Mouse (Mus musculus) heart, embryonic 12.5 days (tissue): ENCODE measurements around the gene Scaf8. TPM values are rescaled to one million over a fixed set of nuclear protein-coding genes. Genes with fewer than 3 reads are reported as not detected.
"Not testable (repeated sequence)": the region's sequence is repeated elsewhere in the genome, so short reads cannot be mapped to it uniquely, and the experiment has no call there.

Source experiments
- ATAC-seq: fragments of 200-750 bp; cut with Nextera tagmentation; 2 replicates; pipeline ENCODE4 v1.8.0; 2017; ENCODE audit warnings: moderate TSS enrichment, moderate library complexity; ENCODE audit not compliant: insufficient number of reproducible peaks, low FRiP score
- H3K27ac ChIP-seq: fragments of 300-500 bp; sonication (generic); 2 replicates; pipeline ENCODE4 v1.5.1; 2016; ENCODE audit warnings: mild to moderate bottlenecking, moderate library complexity; ENCODE audit not compliant: poor library complexity, severe bottlenecking
- H3K27me3 ChIP-seq: fragments of 300-500 bp; sonication (generic); replicated peaks from 2 replicates; pipeline ENCODE4 v1.6.1; 2016; ENCODE audit warnings: mild to moderate bottlenecking, moderate library complexity
- H3K36me3 ChIP-seq: fragments of 300-500 bp; sonication (generic); 2 replicates; pipeline ENCODE4 v1.6.1; 2016; ENCODE audit warnings: mild to moderate bottlenecking, moderate library complexity
- H3K4me1 ChIP-seq: fragments of 300-500 bp; sonication (generic); replicated peaks from 2 replicates; pipeline ENCODE4 v1.6.1; 2016; ENCODE audit warnings: mild to moderate bottlenecking
- H3K4me2 ChIP-seq: fragments of 300-500 bp; sonication (generic); 2 replicates; pipeline ENCODE4 v1.6.1; 2016; ENCODE audit warnings: mild to moderate bottlenecking, moderate library complexity
- H3K4me3 ChIP-seq: fragments of 300-500 bp; sonication (generic); 2 replicates; pipeline ENCODE4 v1.5.1; 2016; ENCODE audit warnings: mild to moderate bottlenecking
- H3K9ac ChIP-seq: fragments of 300-500 bp; sonication (generic); 2 replicates; pipeline ENCODE4 v1.6.1; 2016; ENCODE audit warnings: mild to moderate bottlenecking, moderate library complexity
- H3K9me3 ChIP-seq: fragments of 300-500 bp; sonication (generic); replicated peaks from 2 replicates; pipeline ENCODE4 v1.6.1; 2016; ENCODE audit warnings: mild to moderate bottlenecking, moderate library complexity
- WGBS: fragments of 180-500 bp; shearing (Covaris S2); methylation state at CpG from one replicate; pipeline ENCODE4 v1.1.7; 2016; 5-methylcytosine and 5-hydroxymethylcytosine counted together
- polyA plus RNA-seq: library from polyadenylated mRNA; unstranded; fragments of >200 nt; fragmentation: Nextera tagmentation; extraction: Ambion mirVana; gene quantifications from 2 replicates; pipeline ENCODE4 v1.2.1, GENCODE M21; 2016

The Scaf8 gene
- polyA plus RNA-seq, 1 experiment from 2014 or later, result 23.5 TPM

- not testable (repeated sequence) for H3K4me3 ChIP-seq, H3K4me1 ChIP-seq, H3K27me3 ChIP-seq, ATAC-seq, H3K27ac ChIP-seq, H3K9me3 ChIP-seq, H3K4me2 ChIP-seq, H3K9ac ChIP-seq
- peaks cover 23% of the 10 kb centered on the region for H3K36me3 ChIP-seq
- 87% methylated on average over 9 of the region's 9 CpGs for WGBS
Observed at GRCm38 (mm10) chr17:3156176-3156575, 41.4 kb downstream of the Scaf8 start.

DNA sequence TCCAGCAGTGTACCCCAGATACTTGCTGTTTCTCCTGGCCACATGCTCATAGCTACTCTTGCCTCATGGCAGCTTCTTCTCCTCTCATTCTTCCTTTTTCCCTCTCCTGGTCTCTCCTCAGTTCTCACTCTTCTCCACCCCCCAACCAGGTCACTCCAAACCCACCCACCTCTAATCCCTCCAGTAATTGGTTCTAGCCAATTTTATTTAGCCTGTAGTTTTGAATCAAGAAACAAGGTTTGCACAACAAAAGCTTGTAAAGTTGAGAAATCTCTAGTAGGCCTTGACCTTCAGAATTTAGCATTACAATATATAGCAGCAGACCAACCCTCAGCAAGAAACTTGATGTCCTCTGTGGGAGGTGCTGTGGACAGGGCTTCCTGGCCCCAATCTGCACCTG is 42.2 kb downstream of the Scaf8 start:
- Histone ChIP-seq H3K4me2 (no peak overlapping the region), H3K27me3 (no peaks in the 10 kb centered on the region), H3K9me3 (no peaks in the 10 kb centered on the region), H3K4me3 (no peak overlapping the region), H3K9ac (no peak overlapping the region), H3K36me3 (peaks cover 23% of the 10 kb centered on the region), H3K27ac (no peak overlapping the region), H3K4me1 (0 out of 2 replicates have a peak, but pooled peaks cover 2% of the 10 kb centered on the region)
- ATAC-seq, result no peak

- Histone ChIP-seq H3K27ac (no peak overlapping the region), H3K27me3 (no peaks in the 10 kb centered on the region), H3K36me3 (peaks cover 29% of the 10 kb centered on the region), H3K4me1 (no peaks in the 10 kb centered on the region), H3K4me2 (no peak overlapping the region), H3K9ac (no peak overlapping the region), H3K9me3 (no peaks in the 10 kb centered on the region), H3K4me3 (no peak overlapping the region)
- no peak for ATAC-seq
- WGBS, result 91% methylated on average over 4 of the region's 4 CpGs
Observed at GRCm38 (mm10) chr17:3162905-3163304, 48.1 kb downstream of the Scaf8 start.

- H3K4me2 ChIP-seq, ATAC-seq, H3K27ac ChIP-seq, H3K4me3 ChIP-seq, H3K27me3 ChIP-seq, H3K9me3 ChIP-seq, H3K9ac ChIP-seq: not testable (repeated sequence)
- H3K4me1 ChIP-seq, result 0 out of 2 replicates have a peak, but pooled peaks cover 10% of the 10 kb centered on the region
- H3K36me3 ChIP-seq, result peaks cover 56% of the 10 kb centered on the region
- WGBS, result 93% methylated on average over 1 of the region's 1 CpGs
Observed at GRCm38 (mm10) chr17:3180425-3180945, 65.7 kb downstream of the Scaf8 start.

DNA sequence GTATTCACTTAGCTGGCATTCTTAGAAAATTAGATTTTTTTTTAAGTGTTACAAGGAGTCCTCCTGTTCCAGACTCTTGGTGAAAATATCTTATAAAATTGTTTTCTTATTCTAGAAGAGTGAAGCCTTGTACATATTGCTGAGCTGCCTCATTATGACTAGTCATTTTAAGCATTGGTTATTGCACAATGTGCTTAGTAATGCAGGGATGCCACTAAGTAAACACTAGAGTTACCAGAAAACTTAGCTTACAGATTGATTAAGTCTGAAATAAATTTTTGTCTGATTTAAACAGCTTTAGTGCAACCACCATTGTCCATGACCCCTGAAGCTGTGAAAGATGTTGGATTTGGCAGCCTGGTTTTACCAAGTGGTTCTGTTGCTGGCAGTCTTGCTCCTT is 80.7 kb downstream of the Scaf8 start:
- H3K4me2 ChIP-seq, H3K9me3 ChIP-seq, H3K9ac ChIP-seq, H3K27ac ChIP-seq, H3K4me3 ChIP-seq, ATAC-seq, H3K4me1 ChIP-seq, H3K27me3 ChIP-seq: not testable (repeated sequence)
- H3K36me3 ChIP-seq, result peaks cover 60% of the 10 kb centered on the region

- Histone ChIP-seq H3K9ac (no peak overlapping the region), H3K9me3 (no peaks in the 10 kb centered on the region), H3K36me3 (peaks cover 50% of the 10 kb centered on the region), H3K4me1 (peaks cover 9% of the 10 kb centered on the region; the same call in 1 of the 2 replicates), H3K27me3 (no peaks in the 10 kb centered on the region), H3K4me3 (no peak overlapping the region), H3K4me2 (no peak overlapping the region), H3K27ac (no peak overlapping the region)
- 91% methylated on average over 8 of the region's 8 CpGs for WGBS
- ATAC-seq, result no peak
Observed at GRCm38 (mm10) chr17:3200328-3200727, 85.6 kb downstream of the Scaf8 start.

DNA sequence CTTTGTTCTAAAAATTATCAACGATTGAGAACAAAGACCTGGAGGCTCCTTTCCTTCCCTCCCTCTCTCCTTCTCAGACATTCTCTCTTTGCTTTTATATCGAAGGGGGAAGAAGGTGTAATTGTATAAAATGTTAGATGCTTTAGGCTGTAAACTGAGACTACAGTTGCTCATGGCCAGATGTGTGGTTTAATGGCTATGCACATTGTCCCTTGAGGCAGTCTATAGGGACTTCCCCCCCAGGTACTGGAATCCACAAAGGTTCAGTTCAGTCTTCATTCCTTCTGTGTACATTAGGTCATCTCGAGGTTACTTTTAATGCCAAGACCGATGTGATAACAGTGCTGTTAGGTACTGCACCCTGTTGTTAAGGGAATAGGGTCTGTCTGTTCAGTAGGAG is 89.1 kb downstream of the Scaf8 start:
- WGBS, result 82% methylated on average over 4 of the region's 4 CpGs
- H3K36me3 ChIP-seq, result peaks cover 22% of the 10 kb centered on the region

GRCm38 (mm10) chr17:3204826-3205405 is 90.1 kb downstream of the Scaf8 start:
- Histone ChIP-seq H3K27ac (no peak overlapping the region), H3K4me1 (peaks cover 36% of the 10 kb centered on the region), H3K4me2 (no peak overlapping the region), H3K4me3 (no peak overlapping the region), H3K36me3 (peaks cover 22% of the 10 kb centered on the region), H3K9ac (no peak overlapping the region), H3K9me3 (no peaks in the 10 kb centered on the region), H3K27me3 (no peaks in the 10 kb centered on the region)
- no peak for ATAC-seq
- WGBS, result 85% methylated on average over 7 of the region's 7 CpGs

More for the DNA sequence above, 89.1 kb downstream of the Scaf8 start:
- Histone ChIP-seq H3K27ac (no peak overlapping the region), H3K27me3 (no peaks in the 10 kb centered on the region), H3K4me1 (peaks cover 32% of the 10 kb centered on the region), H3K4me2 (no peak overlapping the region), H3K9me3 (no peaks in the 10 kb centered on the region), H3K9ac (no peak overlapping the region), H3K4me3 (no peak overlapping the region)
- no peak for ATAC-seq

DNA sequence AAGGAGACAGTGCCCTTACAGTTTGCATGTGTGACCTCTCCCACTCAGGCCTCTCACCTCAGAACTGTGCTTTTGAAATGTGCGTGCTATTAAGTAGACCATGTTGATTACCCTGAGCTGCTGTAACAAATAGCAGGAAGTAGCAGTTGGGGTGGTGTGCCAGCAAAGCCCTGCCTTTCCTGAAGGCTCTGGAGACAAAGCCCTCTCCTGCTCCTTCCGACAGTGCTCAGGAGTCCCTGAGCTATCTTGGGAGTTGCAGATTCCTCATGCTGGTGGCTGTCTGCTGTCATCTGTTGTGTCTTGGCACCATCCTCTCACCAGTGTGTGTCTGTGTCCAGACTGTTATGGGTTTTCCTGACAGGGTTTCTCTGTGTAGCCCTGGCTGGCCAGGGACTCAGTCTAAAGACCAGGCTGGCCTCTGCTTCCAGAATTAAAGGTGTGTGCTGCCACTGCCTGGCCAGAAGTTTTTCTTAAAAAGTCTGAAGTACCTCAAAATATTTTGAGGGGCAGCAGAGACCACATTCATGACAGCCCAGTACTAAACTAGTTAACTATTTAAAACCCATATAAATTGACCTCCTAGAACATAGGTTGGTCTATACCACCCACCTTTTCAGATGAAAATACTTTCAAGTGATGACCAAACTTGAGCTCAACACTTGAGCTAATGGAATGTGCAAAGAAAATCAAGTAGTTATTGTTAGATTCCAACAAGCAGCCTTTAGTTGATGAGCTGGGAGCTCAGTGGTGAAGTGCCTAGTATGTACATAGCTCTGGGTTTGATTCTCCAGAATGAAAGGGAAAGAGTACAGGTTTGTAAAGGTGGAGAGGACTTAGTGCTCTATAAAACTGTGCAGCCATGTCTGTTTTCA is 92.0 kb downstream of the Scaf8 start:
- H3K36me3 ChIP-seq, result peaks cover 10% of the 10 kb centered on the region; the same call in 1 of the 2 replicates
- WGBS, result 30% methylated on average over 2 of the region's 2 CpGs
- peaks cover 36% of the 10 kb centered on the region for H3K4me1 ChIP-seq
- no peak overlapping the region for H3K4me3 ChIP-seq
- H3K27me3 ChIP-seq, result no peaks in the 10 kb centered on the region
- H3K9ac ChIP-seq, result no peak overlapping the region
- ATAC-seq, result peak; percentile 42
- no peak overlapping the region for H3K4me2 ChIP-seq
- peak overlapping the region; percentile 44 for H3K27ac ChIP-seq
- no peaks in the 10 kb centered on the region for H3K9me3 ChIP-seq

GRCm38 (mm10) chr17:3207529-3208240 is 92.9 kb downstream of the Scaf8 start:
- peaks cover 13% of the 10 kb centered on the region; the same call in 1 of the 2 replicates for H3K36me3 ChIP-seq
- H3K9me3 ChIP-seq, result no peaks in the 10 kb centered on the region
- no peak for ATAC-seq
- H3K27me3 ChIP-seq, result no peaks in the 10 kb centered on the region
- no peak overlapping the region for H3K4me3 ChIP-seq
- H3K4me2 ChIP-seq, result no peak overlapping the region
- 78% methylated on average over 6 of the region's 6 CpGs for WGBS
- peaks cover 36% of the 10 kb centered on the region for H3K4me1 ChIP-seq
- no peak overlapping the region for H3K9ac ChIP-seq
- no peak overlapping the region for H3K27ac ChIP-seq

DNA sequence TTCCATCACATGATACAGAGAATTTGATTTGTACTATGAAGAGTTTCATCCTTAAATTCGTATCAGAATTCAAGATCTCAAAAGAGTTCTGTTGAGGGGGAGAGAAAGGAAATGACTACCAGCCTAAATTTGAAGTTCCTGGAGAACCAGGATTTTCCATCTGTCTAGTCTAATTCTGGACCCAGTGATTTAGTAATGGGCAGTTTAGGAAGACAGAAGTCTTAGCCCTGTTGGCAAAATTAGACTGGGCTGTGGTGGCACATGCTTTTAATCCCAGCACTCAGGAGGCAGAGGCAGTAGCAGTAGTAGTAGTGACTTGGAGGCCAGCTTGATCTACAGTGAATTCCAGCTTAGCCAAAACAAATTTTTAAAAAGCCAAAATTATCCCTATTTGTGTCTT is 93.7 kb downstream of the Scaf8 start:
- no peak overlapping the region for H3K4me2 ChIP-seq
- H3K27ac ChIP-seq, result no peak overlapping the region
- H3K9ac ChIP-seq, result no peak overlapping the region
- H3K4me3 ChIP-seq, result no peak overlapping the region
- peaks cover 36% of the 10 kb centered on the region for H3K4me1 ChIP-seq
- H3K9me3 ChIP-seq, result no peaks in the 10 kb centered on the region
- H3K27me3 ChIP-seq, result no peaks in the 10 kb centered on the region
- whole genome bisulfite sequencing, result 78% methylated on average over 1 of the region's 1 CpGs
- no peak for ATAC-seq
- peaks cover 13% of the 10 kb centered on the region; the same call in 1 of the 2 replicates for H3K36me3 ChIP-seq
